Mouse (Mus musculus) right cerebral cortex, postnatal 36 days (tissue): ENCODE data around the gene Epb41l4b.
A peak's percentile ranks its signal among the peaks of the same experiment; 100 is the strongest.

Experiments used
- DNase-seq, 2 experiments: peaks; one replicate each; pipeline ENCODE4 v3.0.0; 2022; ENCODE audit warnings: low spot score in 2 of 2, mixed read lengths in 1 of 2

Epb41l4b gene

DNA sequence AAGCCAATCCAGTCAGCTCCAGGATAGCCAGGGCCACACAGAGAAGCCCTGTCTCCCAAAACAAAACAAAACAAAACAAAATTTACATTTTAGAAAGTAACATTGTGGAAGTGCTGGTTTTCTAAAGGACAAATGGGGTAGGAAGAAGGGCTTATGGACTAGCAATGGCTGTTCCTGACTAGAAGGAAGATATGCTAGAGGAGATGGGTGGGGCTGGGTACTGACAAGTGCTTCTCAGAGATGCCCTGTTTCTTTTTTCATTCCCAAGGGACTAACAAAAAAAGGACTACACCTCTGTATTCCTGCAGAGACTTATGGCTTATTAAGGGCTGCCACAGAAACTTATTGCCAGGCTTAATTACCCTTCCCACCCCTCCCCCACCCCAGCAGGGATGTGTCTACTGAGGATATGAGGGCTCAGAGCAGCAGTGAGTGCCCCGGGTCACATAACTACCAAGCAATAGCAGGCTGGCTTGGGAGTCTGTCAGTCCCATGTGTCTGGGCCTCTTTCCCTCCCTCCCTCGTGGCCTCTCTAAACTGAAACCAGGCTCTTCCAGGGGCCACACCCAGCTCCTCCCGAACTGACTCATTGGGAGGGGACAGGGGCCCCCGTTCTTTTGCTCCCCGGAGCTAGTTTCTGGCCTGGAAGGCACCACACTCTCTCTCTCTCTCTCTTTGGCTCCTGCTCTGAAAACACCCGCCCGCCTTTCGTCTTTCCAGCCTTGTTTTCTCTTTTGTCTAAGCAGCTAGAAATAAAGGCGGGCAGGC, 10.0 kb upstream of the Epb41l4b start:
- no peak for DNase-seq

DNA sequence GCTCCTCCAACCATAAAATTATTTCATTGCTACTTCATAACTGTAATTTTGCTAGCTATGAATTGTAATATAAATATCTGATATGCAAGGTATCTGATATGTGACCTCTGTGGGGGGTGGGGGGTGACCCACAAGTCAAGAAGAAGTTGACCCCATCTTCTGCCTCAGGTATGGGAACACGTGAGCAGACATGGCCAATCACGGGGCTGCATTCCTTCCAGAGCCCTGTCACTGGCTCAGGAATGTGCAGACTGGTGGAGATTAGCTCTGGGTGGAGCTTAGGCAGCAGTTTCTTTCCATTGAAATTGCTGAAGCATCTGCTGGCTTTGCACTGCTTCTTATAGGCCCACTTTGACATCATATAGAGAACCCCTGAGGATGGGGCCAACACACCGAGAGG, 4.9 kb upstream of the Epb41l4b start:
- no peak for DNase-seq

GRCm38 (mm10) chr4:57142374-57143025, 737 bp downstream of the Epb41l4b start:
- DNase-seq, result no peak

DNA sequence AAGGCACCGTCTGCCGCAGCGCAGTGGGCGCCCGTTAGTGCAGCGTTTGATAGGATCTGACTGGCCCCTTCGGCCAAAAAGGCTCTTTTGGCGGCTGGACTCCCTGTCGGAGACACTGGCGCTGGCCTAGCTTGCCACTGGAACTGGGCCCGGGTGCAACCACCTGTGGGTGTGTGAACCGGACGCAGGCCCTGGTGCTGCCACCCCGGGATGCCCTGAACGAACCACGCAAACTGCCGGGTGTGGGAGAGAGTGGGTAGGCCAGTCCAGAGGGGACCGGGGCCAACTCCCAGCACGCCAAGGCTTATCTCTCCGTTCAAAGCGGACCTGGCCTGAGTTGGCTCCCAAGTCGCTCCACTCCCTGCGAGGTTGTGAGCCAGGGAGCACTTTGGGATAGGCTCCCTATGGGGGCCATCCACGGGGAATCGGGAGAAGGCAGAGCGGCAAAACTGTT, 1.3 kb downstream of the Epb41l4b start:
- DNase-seq, result peak in 1 of 2 experiments; percentile 10

GRCm38 (mm10) chr4:57140992-57141717, 2.1 kb downstream of the Epb41l4b start:
- peak in 1 of 2 experiments; percentile 15 for DNase-seq

DNA sequence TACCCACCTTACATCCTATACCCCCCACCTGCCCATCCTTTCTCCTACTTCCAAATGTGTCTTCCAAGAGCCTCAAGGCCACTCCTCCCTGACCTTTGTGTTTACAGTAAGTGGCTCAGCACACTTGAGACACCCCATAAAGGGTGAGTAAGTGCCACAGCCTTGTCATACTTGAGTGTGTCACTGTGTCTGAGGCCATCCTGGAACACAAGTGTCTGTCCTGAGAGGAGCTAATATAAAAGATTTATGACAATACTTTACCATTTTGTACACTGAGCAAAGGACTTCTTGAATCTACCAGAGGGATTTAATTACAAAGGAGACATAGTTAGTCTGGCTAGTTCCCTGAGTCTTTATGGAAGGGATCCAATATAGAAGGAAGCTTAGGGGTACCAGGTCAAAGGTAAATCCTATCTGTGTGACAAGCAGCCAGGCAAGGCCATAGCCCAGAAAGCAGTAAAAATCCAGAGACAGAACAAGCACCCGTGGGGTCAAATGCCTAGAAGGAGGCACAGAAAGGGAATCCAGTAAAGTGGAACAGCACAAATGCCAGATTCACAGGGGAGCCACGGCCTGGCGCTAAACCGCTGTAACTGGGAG, 2.9 kb downstream of the Epb41l4b start:
- no peak for DNase-seq

- peak; percentile 27 to 36 for DNase-seq
Measured at GRCm38 (mm10) chr4:57139433-57139832, 3.8 kb downstream of the Epb41l4b start.

- DNase-seq, result no peak
Measured at GRCm38 (mm10) chr4:57138093-57138440, 5.2 kb downstream of the Epb41l4b start.

GRCm38 (mm10) chr4:57137371-57138092, 5.7 kb downstream of the Epb41l4b start:
- no peak for DNase-seq

DNA sequence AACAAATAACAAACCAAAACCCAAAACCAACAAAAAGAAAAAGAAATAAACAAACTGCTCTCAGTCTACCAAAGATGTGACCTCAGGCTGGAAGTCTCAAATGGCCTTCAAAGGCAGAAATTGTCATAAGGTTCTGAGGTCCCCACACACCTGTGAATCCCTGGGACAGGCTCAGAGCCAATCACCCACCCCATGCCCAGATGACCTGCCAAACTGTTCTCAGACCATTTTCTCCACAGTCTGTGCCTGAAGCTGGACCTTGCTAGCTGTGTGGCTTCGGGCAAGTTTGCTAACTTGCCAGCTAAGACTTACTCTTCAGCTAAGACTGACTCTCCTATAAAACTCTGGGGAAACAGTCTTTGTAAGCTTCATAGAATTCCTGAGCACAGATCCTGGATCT, 7.8 kb downstream of the Epb41l4b start:
- DNase-seq, result no peak

DNA sequence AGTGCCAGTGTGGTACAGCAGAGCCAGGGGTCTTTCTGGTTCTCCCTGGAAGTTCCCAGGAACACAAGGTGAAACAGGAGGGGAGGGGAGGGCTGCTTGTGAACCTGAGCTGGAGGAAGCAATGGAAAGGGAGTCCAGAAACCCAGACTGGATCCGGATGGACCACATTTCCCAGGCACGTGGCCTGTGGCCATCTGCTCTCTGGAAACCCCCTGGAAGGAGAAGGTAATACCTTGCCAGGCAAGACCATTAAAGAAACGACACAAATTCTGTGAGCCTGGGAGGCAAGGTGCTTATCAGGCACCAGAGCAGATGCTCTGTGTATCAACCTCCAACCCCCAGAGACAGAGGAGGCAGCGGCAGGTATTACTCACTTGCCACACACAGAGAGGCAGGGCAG, 8.7 kb downstream of the Epb41l4b start:
- DNase-seq, result no peak

GRCm38 (mm10) chr4:57131839-57132238, 11.4 kb downstream of the Epb41l4b start:
- peak; percentile 34 to 43 for DNase-seq

DNA sequence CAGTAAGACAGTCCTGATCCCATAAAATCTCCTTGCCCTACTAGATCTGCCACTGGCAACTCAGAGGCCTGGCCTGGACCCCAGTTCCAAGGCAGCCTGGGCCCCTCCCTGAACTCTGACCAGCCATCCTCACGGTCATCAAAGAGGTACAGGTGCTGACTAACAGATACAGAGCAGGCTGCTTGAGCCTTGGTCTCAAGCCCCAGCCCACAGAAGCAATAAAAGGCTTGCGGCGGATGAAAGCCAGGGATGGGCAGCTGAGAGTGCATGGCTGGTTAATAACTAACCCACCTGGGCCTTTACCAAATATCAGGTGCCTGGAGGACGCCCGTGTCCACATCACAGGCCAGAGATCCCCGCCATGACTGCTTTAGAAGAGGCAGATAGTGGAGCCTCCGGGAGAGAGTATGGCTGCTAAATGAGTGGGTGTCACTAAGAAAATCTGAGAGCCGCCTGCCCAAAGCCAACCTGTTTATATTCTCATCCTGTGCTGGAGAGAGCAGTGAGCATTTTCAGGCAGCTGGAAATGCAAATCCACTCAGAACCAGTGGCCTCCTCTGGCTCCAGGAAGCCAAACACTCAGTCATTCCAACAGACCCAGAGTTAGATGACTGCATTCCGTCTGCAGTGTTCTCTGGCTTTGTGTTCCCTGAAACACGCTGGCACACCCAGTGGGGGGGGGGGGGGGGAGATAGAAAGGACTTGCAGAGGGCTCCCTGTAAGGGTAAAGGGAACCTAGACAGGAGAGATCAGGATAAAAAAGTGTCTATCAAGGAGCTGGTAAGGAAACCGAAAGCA, 13.3 kb downstream of the Epb41l4b start:
- peak in 1 of 2 experiments; percentile 32 for DNase-seq

DNA sequence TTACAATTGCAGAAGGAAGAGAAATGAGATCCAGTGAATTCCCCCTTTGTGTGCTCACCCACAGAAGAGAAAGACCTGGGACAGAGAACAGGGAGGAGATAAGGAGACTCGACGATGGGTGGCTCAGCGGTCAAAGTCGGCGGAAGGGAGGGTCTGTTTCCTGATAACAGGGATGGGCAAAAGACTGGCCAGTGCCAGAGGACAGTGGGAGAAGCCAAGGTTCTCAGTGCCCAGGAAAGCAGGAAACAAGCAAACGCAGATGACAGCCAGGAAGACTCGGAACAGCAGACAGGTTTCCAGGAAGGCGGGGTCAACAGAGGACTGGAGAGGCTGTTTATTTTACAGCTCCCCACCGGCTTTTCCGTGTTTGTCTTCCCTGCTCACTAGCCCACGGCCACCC, 20.2 kb downstream of the Epb41l4b start:
- no peak for DNase-seq

DNA sequence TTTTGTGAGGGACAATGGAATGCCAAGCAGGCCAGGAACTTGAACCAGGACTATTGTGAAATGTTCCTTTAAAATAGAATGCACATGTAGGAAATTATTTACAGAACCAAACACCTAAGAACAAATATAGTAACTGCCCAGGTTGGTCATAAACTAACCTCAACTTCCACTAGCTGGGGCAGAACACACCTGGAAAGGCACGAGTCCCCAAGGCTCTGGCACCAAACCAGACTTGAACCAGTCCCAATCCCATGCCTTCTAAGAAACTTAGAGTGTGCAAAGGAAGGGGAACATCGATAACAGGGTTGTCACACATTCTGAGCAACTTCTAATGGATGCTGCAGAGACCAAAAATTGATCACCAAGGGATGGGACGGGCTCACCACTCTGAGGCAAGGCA, 21.1 kb downstream of the Epb41l4b start:
- no peak for DNase-seq

DNA sequence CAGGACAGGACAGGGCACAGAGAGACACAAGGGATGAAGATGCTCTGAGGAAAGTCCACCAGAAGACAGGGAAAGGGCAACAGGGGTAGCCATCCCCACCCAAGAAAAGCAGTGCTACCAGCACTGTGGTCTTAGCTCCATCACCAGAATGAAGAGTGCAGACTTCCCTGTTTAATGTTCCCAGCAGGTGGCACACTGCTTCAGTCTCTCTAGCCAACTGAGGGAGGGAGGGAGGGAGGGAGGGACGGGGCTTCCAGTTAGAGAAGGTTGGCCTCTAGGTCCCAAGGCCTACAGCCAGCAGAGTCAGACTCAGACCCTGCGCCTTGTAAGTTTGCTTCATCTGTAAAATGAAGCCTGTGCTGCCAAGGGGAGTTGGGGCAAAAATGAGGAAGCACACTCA, 22.7 kb downstream of the Epb41l4b start:
- DNase-seq, result no peak

- DNase-seq, result no peak
Measured at GRCm38 (mm10) chr4:57119976-57120375, 23.3 kb downstream of the Epb41l4b start.

GRCm38 (mm10) chr4:57118883-57119282, 24.4 kb downstream of the Epb41l4b start:
- DNase-seq, result no peak

GRCm38 (mm10) chr4:57116278-57116677, 27.0 kb downstream of the Epb41l4b start:
- no peak for DNase-seq
